Mouse (Mus musculus) olfactory bulb, adult 2 months (tissue): ENCODE results near the gene Psmd9. TPM values are rescaled to one million over a fixed set of nuclear protein-coding genes. Genes with fewer than 3 reads are reported as not detected.

Experiments
- H3K27ac ChIP-seq: fragments of 200-500 bp; 2 replicates; pipeline ENCODE4 v1.5.1; 2012; ENCODE audit warnings: low read depth, low read length; ENCODE audit not compliant: insufficient read depth
- H3K4me1 ChIP-seq: fragments of 200-500 bp; 2 replicates; pipeline ENCODE4 v1.6.1; 2012; ENCODE audit warnings: low read length; ENCODE audit not compliant: control insufficient read depth, insufficient read depth
- H3K4me3 ChIP-seq: fragments of 200-500 bp; 2 replicates; pipeline ENCODE4 v1.5.1; 2012; ENCODE audit warnings: mild to moderate bottlenecking, low read depth, low read length, moderate library complexity; ENCODE audit not compliant: insufficient read depth
- CTCF ChIP-seq: fragments of 200-500 bp; IDR thresholded peaks from 2 replicates; pipeline ENCODE4 v1.5.1; 2012; ENCODE audit warnings: low read depth, mild to moderate bottlenecking, low read length, moderate library complexity; ENCODE audit not compliant: insufficient read depth
- POLR2A ChIP-seq: fragments of 200-500 bp; IDR thresholded peaks from 2 replicates; pipeline ENCODE4 v1.6.1; 2012; ENCODE audit warnings: mild to moderate bottlenecking, low read depth, low read length, moderate library complexity; ENCODE audit not compliant: insufficient read depth
- WGBS: fragments of 180-500 bp; shearing (Covaris S2); methylation state at CpG from one replicate; pipeline ENCODE4 v1.1.7; 2018; 5-methylcytosine and 5-hydroxymethylcytosine counted together
- polyA plus RNA-seq: library from polyadenylated mRNA; stranded (reverse); fragments of >200 nt; gene quantifications from 2 replicates; pipeline ENCODE4 v1.2.4, GENCODE M21; 2012; ENCODE audit warnings: low replicate concordance; ENCODE audit not compliant: missing spikeins, insufficient read depth, insufficient read length

Gene Psmd9
- polyA plus RNA-seq, 1 experiment: not detected

GRCm38 (mm10) chr5:123251834-123252233, 82.6 kb downstream of the Psmd9 start, which contains the start of gene Wdr66:
Gene Wdr66 (plus strand): TSS chr5:123252102.
- TF ChIP-seq POLR2A (no peak), CTCF (peak; percentile 71)
- H3K4me3 ChIP-seq: peak within 1 kb of the TSS; percentile 48
- H3K27ac ChIP-seq: no peak within 1 kb of the TSS
- peaks cover 8% of the 10 kb centered on the region for H3K4me1 ChIP-seq
- 2% methylated on average over 18 of the region's 18 CpGs for WGBS

DNA sequence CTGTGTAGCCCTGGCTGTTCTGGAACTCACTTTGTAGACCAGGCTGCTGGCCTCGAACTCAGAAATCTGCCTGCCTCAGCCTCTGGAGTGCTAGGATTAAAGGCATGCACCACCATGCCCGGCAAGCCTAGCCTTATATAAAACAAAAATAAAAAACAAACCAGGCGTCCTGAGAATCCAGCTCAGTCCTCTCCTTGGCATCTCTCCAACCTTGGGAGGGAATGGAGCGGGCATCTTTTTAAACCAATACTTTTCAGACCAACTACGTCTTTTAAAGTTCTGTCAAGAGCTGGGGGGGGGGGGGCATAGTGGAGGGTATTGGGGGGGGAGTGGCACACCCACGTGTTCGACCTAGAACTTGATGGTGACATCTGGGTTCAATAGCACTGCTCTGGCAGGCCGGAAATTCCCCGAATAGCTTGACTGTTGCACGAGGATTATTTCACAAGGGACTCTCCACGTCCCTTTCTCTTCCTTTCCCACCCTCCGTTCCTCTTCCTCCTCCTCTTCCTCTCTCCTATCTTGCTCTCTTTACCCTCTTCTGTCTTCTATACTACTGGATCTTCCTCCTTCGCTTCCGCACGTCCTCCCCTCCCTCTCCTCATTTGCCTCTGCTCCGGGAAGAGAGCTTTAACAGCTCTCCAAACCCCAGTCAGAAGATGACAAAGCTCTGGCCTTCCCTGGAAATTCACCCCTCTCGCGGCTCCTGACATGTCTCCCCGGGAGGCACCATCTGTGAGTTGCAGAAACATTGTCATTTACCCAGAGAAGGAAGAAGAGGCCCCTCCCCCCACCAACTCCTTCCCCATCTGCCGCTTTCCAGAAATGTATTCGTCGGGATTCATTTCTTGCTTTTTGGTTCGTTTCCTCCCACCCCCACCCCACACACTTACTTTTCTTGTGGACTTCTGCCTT, 87.9 kb downstream of the Psmd9 start:
- no peak for TF ChIP-seq POLR2A
- TF ChIP-seq CTCF: no peak
- peaks cover 10% of the 10 kb centered on the region for H3K4me1 ChIP-seq
- no peak overlapping the region for H3K27ac ChIP-seq
- peak overlapping the region; percentile 18; the same call in 1 of the 2 replicates for H3K4me3 ChIP-seq
- WGBS: 17% methylated on average over 23 of the region's 23 CpGs

DNA sequence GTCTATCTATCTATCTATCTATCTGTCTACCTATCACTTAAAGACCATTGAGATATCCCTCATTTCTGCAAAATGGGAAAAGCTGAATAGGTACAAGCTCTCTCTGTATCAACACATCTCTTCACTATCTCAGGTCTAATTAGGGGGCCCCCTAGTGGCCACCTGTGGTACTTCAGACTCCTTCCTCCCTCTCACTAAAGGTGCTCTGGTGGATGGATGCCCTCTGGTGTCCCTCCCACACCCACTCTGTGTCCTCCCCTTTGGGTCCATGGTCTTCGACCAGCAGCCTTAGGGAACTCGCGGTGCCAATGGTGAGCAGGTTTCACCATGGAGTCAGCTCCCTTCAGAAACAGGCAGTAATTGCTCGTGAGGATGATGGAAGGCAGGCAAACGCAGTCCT, 89.8 kb downstream of the Psmd9 start:
- Histone ChIP-seq H3K27ac (no peak overlapping the region), H3K4me3 (no peak overlapping the region), H3K4me1 (peaks cover 9% of the 10 kb centered on the region)
- 50% methylated on average over 5 of the region's 5 CpGs for WGBS
- no peak for TF ChIP-seq POLR2A
- TF ChIP-seq CTCF: peak; percentile 50; the same call in 1 of the 2 replicates

GRCm38 (mm10) chr5:123260698-123261097, 91.5 kb downstream of the Psmd9 start:
- H3K4me3 ChIP-seq: no peak overlapping the region
- no peak for TF ChIP-seq CTCF
- TF ChIP-seq POLR2A: no peak
- peaks cover 5% of the 10 kb centered on the region for H3K4me1 ChIP-seq
- WGBS: 53% methylated on average over 8 of the region's 8 CpGs
- no peak overlapping the region for H3K27ac ChIP-seq

GRCm38 (mm10) chr5:123266909-123267308, 97.7 kb downstream of the Psmd9 start:
- no peaks in the 10 kb centered on the region for H3K4me1 ChIP-seq
- TF ChIP-seq POLR2A: no peak
- no peak for TF ChIP-seq CTCF
- 82% methylated on average over 3 of the region's 3 CpGs for WGBS
- no peak overlapping the region for H3K4me3 ChIP-seq
- H3K27ac ChIP-seq: no peak overlapping the region

DNA sequence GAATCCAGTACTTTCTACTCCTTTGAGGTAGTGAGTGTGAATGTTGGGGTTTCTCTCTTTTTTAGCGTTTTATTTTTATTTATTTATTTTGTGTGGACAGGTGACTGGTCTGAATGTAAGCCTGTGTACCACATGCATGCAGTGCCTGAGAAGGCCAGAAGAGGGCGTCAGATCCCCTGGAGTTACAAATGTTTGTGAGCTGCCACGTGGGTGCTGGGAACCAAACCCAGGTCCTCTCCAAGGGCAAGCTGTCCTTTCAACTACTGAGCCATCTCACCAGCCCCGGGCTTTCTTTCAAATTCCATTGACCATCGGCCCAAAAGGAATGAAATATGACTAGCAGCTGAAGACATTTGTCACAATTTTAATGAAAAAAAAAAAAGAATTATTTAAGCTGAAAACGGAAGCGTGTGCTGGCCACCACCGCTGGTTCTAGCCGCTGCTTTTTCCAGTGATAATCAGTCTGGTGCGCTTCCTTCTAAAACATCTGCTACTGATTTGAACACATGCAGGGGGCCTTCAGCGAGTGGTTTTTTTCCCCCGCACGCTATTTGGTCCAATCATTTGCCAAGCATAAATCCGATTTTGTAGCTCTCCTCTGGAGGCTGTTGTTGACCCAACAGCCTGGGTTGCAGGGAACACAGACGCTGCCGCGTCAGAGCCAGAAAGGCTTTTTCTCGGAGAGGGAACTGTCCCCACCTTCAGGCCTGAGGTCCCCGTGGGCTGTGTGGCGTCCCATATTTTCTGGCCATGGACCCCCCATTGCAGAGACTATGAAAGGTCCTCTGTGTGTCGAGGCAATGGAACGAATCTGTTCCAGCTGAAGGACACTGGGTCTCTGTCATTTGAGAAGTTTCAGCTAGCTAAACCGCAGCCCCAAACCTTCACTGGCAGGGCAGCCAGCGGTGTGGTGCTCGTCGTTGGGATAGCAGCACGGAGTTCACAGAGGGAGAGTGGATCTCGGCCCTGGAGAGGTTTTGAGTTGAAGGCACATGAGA, 99.6 kb downstream of the Psmd9 start:
- TF ChIP-seq CTCF: no peak
- TF ChIP-seq POLR2A: no peak

DNA sequence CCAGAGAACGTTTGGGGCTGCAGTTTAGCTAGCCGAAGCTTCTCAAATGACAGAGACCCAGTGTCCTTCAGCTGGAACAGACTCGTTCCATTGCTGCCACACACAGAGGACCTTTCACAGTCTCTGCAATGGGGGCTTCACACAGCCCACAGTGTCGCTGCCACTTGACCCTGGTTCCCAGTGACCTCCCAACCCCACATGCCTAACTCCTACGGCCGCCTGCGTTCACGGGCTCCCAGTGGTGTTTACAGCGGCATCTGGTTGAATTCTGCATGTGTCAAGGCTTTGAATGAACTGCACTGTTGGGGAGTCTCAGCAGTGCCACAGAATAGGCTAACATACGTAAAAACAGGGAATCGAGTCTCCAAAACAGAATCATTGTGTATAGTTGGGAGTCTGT, 101.7 kb downstream of the Psmd9 start:
- no peak overlapping the region for H3K4me3 ChIP-seq

More for the DNA sequence above, 99.6 kb downstream of the Psmd9 start:
- H3K4me3 ChIP-seq: no peak overlapping the region
- WGBS: 81% methylated on average over 28 of the region's 28 CpGs
- H3K27ac ChIP-seq: no peak overlapping the region
- no peaks in the 10 kb centered on the region for H3K4me1 ChIP-seq

GRCm38 (mm10) chr5:123272927-123273326, 103.7 kb downstream of the Psmd9 start:
- TF ChIP-seq CTCF: no peak
- TF ChIP-seq POLR2A: no peak
- H3K27ac ChIP-seq: no peak overlapping the region
- peaks cover 7% of the 10 kb centered on the region for H3K4me1 ChIP-seq
- WGBS: 52% methylated on average over 5 of the region's 5 CpGs
- no peak overlapping the region for H3K4me3 ChIP-seq

More for the DNA sequence above, 101.7 kb downstream of the Psmd9 start:
- WGBS: 79% methylated on average over 11 of the region's 11 CpGs
- Histone ChIP-seq H3K4me1 (no peaks in the 10 kb centered on the region), H3K27ac (no peak overlapping the region)
- no peak for TF ChIP-seq CTCF
- no peak for TF ChIP-seq POLR2A
